ENCODE assay signal across 15 mouse cellular contexts in genomic region chr1:36548771-36549170, GRCm38 (mm10). TPM values are rescaled to one million over a fixed set of nuclear protein-coding genes. Genes with fewer than 3 reads are reported as not detected.
DNase-seq lines count a peak whose midpoint lies in the region; ATAC-seq lines count a peak whose summit lies in the region.
"Had no signal": no experiment of that assay in that cellular context is flagged by ENCODE, and none has a peak within 500 bp of the region (broad histone marks: within the 10 kb centered on the region; RNA-seq: fewer than 3 reads in every experiment).

No protein-coding gene starts in this region.

- WGBS in kidney, embryonic 15.5 days: 32% methylated on average over 8 of the region's 8 CpGs
- 62% methylated on average over 8 of the region's 8 CpGs for WGBS in neural tube, embryonic 12.5 days
- WGBS in neural tube, embryonic 15.5 days: 48% methylated on average over 8 of the region's 8 CpGs

- no peak overlapping the region for H3K4me3 ChIP-seq in kidney, embryonic 15.5 days (replicated peaks)
- no peak overlapping the region for H3K4me3 ChIP-seq in neural tube, embryonic 12.5 days
- no peak overlapping the region for H3K4me3 ChIP-seq in neural tube, embryonic 15.5 days (replicated peaks)
- H3K4me3 ChIP-seq: liver, embryonic 13.5 days; myocyte had no signal

- H3K9me3 ChIP-seq in kidney, embryonic 15.5 days (replicated peaks): no peaks in the 10 kb centered on the region
- H3K9me3 ChIP-seq in neural tube, embryonic 12.5 days: no peaks in the 10 kb centered on the region
- no peaks in the 10 kb centered on the region for H3K9me3 ChIP-seq in neural tube, embryonic 15.5 days (replicated peaks)
- H3K9me3 ChIP-seq: liver, embryonic 13.5 days had no signal

- no peak overlapping the region for H3K9ac ChIP-seq in kidney, embryonic 15.5 days
- H3K9ac ChIP-seq in neural tube, embryonic 12.5 days: 0 out of 2 replicates have a peak overlapping the region, but pooled peaks have one; percentile 18
- no peak overlapping the region for H3K9ac ChIP-seq in neural tube, embryonic 15.5 days (replicated peaks)
- H3K9ac ChIP-seq: liver, embryonic 13.5 days had no signal

- H3K4me2 ChIP-seq in kidney, embryonic 15.5 days: 0 out of 2 replicates have a peak overlapping the region, but pooled peaks have one; percentile 3
- H3K4me2 ChIP-seq in neural tube, embryonic 12.5 days (replicated peaks): peak overlapping the region; percentile 35
- no peak overlapping the region for H3K4me2 ChIP-seq in neural tube, embryonic 15.5 days
- H3K4me2 ChIP-seq: liver, embryonic 13.5 days had no signal

- DNase-seq in cerebellum, adult 9-10 months: peak; percentile 44
- no peak for DNase-seq in cerebellum, postnatal 10 days
- DNase-seq in kidney, adult 18-20 months: no peak
- DNase-seq in embryo, embryonic 9.5 days (ENCODE audit: extremely low spot score): no peak
- DNase-seq in thymus, postnatal 10 days (ENCODE audit: low spot score in 2 of 2): no peak
- DNase-seq: cerebellum, adult 8-10 months; embryo, embryonic 11 days; kidney, adult 9 months; liver, embryonic 13.5 days; thymus, postnatal 25 days had no signal

- peak overlapping the region; percentile 28; the same call in 1 of the 2 replicates for H3K27ac ChIP-seq in kidney, embryonic 15.5 days
- no peak overlapping the region for H3K27ac ChIP-seq in neural tube, embryonic 12.5 days
- no peak overlapping the region for H3K27ac ChIP-seq in neural tube, embryonic 15.5 days (replicated peaks)
- H3K27ac ChIP-seq: liver, embryonic 13.5 days; macrophage had no signal

- ATAC-seq in kidney, embryonic 15.5 days (replicated peaks; ENCODE audit: low FRiP score): no peak
- no peak for ATAC-seq in neural tube, embryonic 12.5 days (ENCODE audit: low FRiP score, low read depth)
- no peak for ATAC-seq in neural tube, embryonic 15.5 days (ENCODE audit: low FRiP score)

- peaks cover 72% of the 10 kb centered on the region for H3K4me1 ChIP-seq in kidney, embryonic 15.5 days
- H3K4me1 ChIP-seq in neural tube, embryonic 12.5 days: peaks cover 38% of the 10 kb centered on the region
- peaks cover 54% of the 10 kb centered on the region for H3K4me1 ChIP-seq in neural tube, embryonic 15.5 days

- no peaks in the 10 kb centered on the region for H3K27me3 ChIP-seq in kidney, embryonic 15.5 days
- H3K27me3 ChIP-seq in neural tube, embryonic 12.5 days (replicated peaks): no peaks in the 10 kb centered on the region
- no peaks in the 10 kb centered on the region for H3K27me3 ChIP-seq in neural tube, embryonic 15.5 days (replicated peaks)

- H3K36me3 ChIP-seq in kidney, embryonic 15.5 days: peaks cover 65% of the 10 kb centered on the region
- H3K36me3 ChIP-seq in neural tube, embryonic 12.5 days: peaks cover 56% of the 10 kb centered on the region
- H3K36me3 ChIP-seq in neural tube, embryonic 15.5 days: peaks cover 49% of the 10 kb centered on the region

RNA-seq across cellular contexts. Expression of gene Ankrd39, which starts 1.5 kb away (rescaled TPM):
- polyA plus RNA-seq in kidney, embryonic 15.5 days (2015; fragmentation: Nextera tagmentation; extraction: Ambion mirVana): 26.2 and 26.3 TPM in 2 replicates
- polyA plus RNA-seq in neural tube, embryonic 12.5 days (2016; fragmentation: Nextera tagmentation; extraction: Ambion mirVana): 18.6 and 19.5 TPM in 2 replicates
- polyA plus RNA-seq in neural tube, embryonic 15.5 days (2015; fragmentation: Nextera tagmentation; extraction: Ambion mirVana): 29.4 and 33.0 TPM in 2 replicates

RNA-seq across cellular contexts. Expression of gene Sema4c, which starts 9.4 kb away (rescaled TPM):
- polyA plus RNA-seq in kidney, embryonic 15.5 days (2015; fragmentation: Nextera tagmentation; extraction: Ambion mirVana): 19.3 and 23.3 TPM in 2 replicates
- 35.4 and 38.2 TPM in 2 replicates for polyA plus RNA-seq in neural tube, embryonic 12.5 days (2016; fragmentation: Nextera tagmentation; extraction: Ambion mirVana)
- 20.5 and 20.8 TPM in 2 replicates for polyA plus RNA-seq in neural tube, embryonic 15.5 days (2015; fragmentation: Nextera tagmentation; extraction: Ambion mirVana)

RNA-seq across cellular contexts. Expression of gene Gm42417, which starts 9.5 kb away (rescaled TPM):
- polyA plus RNA-seq in kidney, embryonic 15.5 days (2015; fragmentation: Nextera tagmentation; extraction: Ambion mirVana): 0.32 and 0.75 TPM in 2 replicates
- 1.0 TPM in 1 of 2 replicates, not detected in the other for polyA plus RNA-seq in neural tube, embryonic 12.5 days (2016; fragmentation: Nextera tagmentation; extraction: Ambion mirVana)
- 0.36 and 1.2 TPM in 2 replicates for polyA plus RNA-seq in neural tube, embryonic 15.5 days (2015; fragmentation: Nextera tagmentation; extraction: Ambion mirVana)
- polyA plus RNA-seq: liver, embryonic 13.5 days had no signal

RNA-seq across cellular contexts. Expression of gene Ankrd23, which starts 12.1 kb away (rescaled TPM):
- 21.8 and 22.1 TPM in 2 replicates for polyA plus RNA-seq in kidney, embryonic 15.5 days (2015; fragmentation: Nextera tagmentation; extraction: Ambion mirVana)
- polyA plus RNA-seq in neural tube, embryonic 12.5 days (2016; fragmentation: Nextera tagmentation; extraction: Ambion mirVana): 16.4 and 16.6 TPM in 2 replicates
- 21.6 and 21.8 TPM in 2 replicates for polyA plus RNA-seq in neural tube, embryonic 15.5 days (2015; fragmentation: Nextera tagmentation; extraction: Ambion mirVana)

RNA-seq across cellular contexts. Expression of gene Cnnm3, which starts 37.1 kb away (rescaled TPM):
- polyA plus RNA-seq in kidney, embryonic 15.5 days (2015; fragmentation: Nextera tagmentation; extraction: Ambion mirVana): 3.7 and 4.0 TPM in 2 replicates
- 3.7 and 5.3 TPM in 2 replicates for polyA plus RNA-seq in neural tube, embryonic 12.5 days (2016; fragmentation: Nextera tagmentation; extraction: Ambion mirVana)
- 3.1 and 4.5 TPM in 2 replicates for polyA plus RNA-seq in neural tube, embryonic 15.5 days (2015; fragmentation: Nextera tagmentation; extraction: Ambion mirVana)
